Mouse (Mus musculus): ENCODE results near the gene Zfp536.

DNA sequence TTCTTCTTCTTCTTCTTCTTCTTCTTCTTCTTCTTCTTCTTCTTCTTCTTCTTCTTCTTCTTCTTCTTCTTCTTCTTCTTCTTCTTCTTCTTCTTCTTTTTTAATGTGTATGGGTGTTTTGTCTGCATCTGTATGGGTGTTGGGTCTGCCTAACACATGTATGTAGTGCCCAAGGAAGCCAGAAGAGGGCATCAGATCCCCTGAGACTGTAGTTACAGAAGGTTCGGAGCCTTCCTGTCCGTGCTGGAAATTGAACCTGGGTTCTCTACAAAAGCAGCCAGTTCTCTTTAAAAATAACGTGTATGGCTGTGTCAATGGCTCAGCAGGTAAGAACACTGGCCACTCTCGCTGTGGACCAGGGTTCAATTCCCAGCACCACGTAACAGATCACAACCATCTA is 167.0 kb downstream of the Zfp536 start:
- TF ChIP-seq POLR2A (IDR thresholded peaks at IDR 0.05; ENCODE audit: borderline replicate concordance, control insufficient read depth, low read depth, low read length) (no peak), CTCF (IDR thresholded peaks at IDR 0.05; ENCODE audit: control insufficient read depth, insufficient read depth, low read length) (no peak)
